Mouse (Mus musculus): ENCODE results near the gene Dapk2.

Dapk2 gene

DNA sequence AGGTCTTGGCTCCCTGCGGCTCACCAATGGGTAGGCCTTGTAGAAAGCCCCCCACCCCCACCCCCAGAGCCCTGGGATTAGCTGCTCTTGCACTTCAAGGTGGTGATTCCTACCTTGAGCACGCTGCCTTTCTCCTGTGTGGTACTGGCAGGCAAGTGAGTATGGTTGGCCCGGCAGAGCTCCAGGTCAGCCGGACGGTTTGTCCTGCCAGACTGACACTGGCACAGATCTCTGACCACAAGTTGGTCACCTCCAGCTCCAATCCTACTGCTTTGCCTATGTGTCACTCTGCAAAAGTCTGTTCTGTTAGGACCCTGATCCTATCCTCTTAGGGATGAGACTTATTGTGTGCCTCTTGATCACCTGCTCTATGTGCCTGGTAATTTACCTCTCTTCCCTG lies 26.5 kb downstream of the Dapk2 start:
- DNase-seq (ENCODE audit: low spot score in 2 of 2), result no peak

DNA sequence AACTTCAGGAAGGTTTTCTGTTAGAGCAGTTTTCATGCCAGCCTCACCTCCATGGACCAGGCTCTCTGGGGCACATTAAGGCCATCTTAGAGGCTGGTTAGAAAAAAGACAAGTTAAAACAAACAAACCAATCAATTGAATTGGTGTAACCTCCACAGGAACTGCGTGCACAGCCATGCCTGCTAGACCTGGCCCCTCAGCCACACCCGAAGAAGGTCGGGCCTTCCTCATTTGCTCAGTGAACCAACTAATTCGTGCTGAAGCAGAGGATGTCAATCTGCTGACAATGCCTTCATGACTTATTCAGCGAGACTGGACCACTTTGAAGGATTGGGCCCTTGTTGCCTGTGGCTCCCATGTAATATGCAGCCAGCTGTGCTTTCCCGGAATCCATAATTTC lies 28.4 kb downstream of the Dapk2 start:
- no peak for DNase-seq (ENCODE audit: low spot score in 2 of 2)

DNA sequence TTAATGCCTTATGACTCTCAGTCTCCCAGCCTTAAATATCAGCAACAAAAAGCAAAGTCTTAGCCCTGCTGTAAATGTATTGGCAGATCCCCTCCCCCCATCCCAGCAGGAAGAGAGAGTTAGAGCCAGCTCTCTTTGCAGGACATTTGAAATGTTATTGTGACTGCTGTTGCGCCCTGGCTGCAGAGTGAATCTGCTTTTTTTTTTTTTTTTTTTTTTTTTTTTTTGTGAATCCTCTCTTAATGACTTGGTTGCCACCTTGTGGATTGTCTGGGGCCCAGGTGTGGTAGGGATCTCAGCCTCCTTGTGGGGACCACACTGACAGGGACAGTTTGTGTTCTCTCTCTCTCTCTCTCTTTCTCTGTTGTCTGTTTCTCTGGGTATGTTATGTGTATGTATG lies 31.0 kb downstream of the Dapk2 start:
- no peak for DNase-seq (ENCODE audit: low spot score in 2 of 2)

DNA sequence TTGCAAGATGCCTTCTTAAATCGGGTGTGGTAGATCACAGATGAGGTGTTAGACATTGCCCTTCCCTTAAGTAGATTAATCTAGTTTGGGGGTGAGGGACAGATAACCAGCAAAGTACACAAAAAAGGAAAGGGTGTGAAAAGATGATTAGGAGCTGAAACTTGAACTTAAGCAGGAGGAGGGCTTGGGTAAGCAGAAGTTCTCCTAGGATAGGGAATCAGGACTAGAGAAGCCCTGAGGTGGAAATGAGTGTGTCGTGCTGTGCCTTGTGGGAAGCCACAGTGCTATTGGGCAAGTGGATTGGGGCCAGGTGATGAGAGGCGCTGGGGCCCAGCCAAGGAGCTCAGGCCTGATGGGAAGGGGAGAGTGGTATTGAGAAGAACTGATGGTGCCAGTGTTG lies 36.0 kb downstream of the Dapk2 start:
- DNase-seq (ENCODE audit: low spot score in 2 of 2), result no peak

DNA sequence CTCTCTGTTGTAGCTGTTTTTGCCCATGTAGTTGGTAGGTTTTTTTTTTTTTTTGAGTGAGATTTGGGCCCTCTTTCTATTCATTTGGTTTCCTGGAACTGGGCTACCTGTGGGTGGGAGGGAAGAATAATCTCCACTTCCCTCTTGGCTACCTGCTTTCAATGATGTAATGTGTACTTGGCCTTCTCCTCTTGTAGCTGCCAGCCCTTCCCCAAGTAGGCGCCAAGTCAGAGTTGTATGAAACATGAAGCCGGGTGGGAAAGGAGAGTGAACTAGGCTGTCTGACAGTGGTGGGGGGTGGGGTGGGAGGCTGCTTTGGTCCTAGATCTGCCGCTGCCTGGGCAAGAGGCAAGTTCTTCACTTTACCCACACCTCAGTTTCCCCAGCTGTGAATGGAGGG lies 38.5 kb downstream of the Dapk2 start:
- DNase-seq (ENCODE audit: low spot score in 2 of 2), result no peak

DNA sequence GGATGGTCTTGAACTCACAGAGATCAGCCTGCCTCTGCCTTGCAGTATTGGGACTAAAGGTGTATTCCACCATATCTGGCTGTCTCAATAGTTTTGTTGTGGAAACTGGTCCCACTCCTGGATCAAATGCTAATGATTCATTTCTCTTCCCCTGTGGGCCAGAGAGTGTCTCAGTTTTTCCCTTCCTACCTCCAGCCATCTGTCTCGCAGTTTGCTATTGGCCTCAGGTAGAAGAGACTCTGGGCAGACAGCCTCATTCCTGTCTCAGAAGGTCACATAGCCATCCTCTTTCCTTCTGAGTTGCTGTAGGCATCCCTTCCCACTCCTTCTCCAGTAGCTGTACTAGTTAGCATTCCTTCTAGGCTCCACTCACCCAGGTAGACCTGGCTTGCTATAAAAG lies 40.5 kb downstream of the Dapk2 start:
- DNase-seq (ENCODE audit: low spot score in 2 of 2), result no peak

DNA sequence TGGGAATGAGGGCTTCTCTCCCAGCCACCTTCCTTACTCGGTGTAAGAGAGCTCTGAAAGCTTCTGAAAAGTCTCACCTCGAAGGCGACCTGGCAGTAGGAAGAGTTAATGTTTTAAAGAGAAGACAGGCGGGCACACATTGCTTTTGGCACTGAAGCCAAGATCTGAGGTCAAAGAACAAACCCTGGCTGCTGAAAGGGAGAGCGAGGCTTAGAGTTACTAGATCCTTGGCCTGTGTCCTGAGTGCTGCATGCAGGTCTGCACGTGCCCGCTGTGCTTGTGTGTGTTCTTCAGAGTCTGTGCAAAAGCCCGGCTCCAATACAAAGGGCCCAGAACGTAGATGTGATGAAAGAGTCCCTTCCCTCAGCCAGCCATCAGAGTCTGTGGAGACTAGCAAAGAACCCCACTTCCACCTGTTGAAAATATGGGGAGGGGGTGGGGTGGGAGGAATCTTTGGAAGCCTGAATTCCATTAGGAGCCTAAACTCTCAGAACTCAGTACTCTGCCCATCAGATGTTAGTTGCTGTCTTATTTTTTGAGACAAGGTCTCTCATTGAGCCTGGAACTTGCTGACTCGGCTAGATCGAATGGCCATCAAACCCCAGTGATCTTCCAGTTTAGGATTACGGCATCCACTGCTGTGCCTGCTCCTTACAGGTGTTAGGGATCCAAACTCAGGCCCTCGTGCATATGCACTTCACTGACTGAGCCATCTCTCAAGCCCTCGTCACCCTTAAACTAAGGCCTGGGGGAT lies 41.8 kb downstream of the Dapk2 start:
- no peak for DNase-seq (ENCODE audit: low spot score in 2 of 2)

DNA sequence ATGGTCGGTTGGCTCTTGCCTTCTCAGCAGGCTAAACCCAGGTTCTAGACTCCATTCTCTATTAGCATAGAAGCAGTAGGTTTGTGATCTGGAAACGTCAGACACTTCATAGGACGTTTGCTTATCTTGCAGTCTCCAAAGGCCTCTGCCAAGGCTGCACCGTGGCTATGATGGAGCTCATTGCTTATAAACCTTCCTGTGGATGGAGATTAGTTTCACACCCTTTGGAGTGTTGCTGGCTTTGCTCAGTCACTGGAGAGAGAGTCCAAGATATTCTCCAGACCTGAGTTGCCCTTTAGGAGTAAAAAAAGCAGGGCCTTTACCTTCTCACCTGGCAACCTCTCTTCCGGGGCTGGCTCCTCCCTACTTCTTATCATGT lies 42.4 kb downstream of the Dapk2 start:
- no peak for DNase-seq (ENCODE audit: low spot score in 2 of 2)

DNA sequence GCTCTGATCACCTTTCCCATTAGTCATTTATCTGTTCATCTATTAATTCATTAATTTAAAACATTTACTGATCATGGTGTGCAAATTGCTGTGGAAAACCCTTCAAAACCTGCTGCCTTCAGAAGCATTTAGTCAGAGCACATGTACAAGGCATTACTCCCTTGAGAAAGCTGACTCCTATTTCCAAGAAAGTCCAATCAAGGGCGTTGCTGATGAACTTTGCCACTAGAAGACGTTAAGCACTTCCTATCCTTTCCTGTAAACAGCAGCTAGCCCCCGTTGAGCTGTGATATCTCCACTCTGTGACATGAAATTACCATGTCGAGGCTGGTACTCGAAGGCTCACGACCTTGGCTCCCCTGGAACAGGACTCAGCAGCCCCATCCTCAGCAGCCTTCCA lies 43.6 kb downstream of the Dapk2 start:
- no peak for DNase-seq (ENCODE audit: low spot score in 2 of 2)

DNA sequence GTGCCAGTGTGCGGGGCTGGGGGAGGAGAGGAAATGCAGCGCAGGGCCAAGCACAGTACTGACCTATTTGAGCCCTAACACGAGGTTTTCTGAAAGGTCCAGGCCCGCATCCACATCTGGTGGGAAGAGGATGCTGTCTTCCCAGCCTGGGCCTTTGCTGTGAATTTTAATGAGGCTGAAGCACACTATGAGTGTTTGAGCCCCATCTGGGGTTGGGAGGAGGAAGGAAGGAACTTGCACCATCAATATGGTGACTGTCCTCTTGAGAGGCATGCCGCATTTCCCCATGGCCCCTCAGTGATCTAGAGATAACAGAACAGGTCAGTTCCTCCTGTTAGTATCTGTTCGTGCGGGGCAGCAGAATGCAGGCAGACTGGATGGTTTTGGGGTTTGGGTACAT lies 44.4 kb downstream of the Dapk2 start:
- DNase-seq (ENCODE audit: low spot score in 2 of 2), result no peak

DNA sequence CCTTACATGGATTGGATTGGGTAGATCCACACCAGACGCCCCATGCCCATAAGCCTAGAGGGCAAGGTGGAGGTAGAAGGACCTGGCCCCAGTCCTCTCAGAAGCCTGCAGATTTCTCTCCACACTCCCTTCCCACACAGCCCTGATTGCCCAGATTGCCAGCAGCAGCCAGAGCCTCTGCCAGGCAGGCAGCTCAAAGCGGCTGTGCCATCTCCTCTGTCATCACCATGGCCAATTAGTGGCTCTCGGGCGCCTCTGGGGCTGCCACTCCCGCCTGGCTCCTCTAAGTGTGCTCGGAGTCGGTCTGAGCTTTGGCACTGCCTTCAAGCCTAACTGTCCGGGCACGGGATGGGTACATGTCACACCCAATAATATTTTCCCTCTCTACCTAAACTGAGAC lies 47.7 kb downstream of the Dapk2 start:
- no peak for DNase-seq (ENCODE audit: low spot score in 2 of 2)

DNA sequence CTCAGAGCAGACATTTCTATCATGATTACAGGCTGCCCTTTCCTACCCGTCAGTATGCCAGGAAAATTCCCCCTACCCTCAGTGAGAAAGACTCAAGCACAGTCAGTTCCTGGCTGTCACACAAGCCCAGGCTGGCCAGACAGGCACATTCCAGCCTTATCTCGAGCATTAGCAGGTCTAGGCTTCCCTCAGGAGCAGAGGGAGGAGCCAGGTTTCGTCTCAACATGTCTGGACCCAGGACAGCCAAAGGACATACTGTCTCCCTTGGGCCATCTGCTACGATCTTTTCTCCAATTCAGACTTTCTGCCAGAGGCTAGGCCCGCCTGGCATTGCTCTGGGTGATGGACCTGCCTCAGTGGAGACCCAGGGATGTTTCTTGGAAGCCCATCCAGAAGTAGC lies 48.8 kb downstream of the Dapk2 start:
- no peak for DNase-seq (ENCODE audit: low spot score in 2 of 2)

DNA sequence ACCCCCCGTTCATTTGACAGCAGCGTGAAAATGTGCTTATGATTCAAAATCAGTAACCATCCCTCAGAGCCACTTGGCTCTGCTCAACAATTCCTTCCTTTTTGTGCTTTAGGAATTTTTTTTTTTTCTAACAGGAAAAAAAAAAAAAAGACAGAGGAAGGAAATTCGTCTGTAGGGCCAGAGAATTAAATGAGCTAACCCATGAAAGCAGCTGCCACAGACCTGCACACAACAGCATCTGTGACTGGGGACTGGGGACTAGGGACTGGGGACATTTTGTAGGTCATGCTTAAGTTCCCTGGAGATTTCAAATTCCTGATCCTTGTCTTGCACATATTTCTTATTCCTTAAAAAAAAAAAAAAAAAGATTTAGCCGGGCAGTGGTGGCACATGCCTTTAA lies 53.4 kb downstream of the Dapk2 start:
- DNase-seq (ENCODE audit: low spot score in 2 of 2), result no peak

DNA sequence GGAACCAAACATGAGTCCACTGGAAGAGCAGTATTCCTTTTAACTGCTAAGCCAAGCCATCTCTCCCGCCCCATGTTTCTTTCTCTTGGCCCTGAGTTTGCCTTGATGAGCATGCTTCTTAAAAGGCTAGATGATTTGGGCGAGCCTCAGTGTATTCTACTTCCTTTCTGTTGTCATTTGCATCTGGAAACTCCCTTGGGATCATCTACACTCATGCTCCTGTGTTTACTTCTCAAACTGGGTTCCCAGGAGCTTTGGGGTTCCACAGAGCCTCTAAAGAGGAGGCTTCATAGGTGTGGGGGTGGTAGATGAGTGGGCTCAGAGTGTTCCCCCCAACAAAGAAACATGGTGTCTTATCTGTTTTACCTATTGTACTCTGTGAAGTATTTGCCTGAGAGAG lies 54.1 kb downstream of the Dapk2 start:
- no peak for DNase-seq (ENCODE audit: low spot score in 2 of 2)

DNA sequence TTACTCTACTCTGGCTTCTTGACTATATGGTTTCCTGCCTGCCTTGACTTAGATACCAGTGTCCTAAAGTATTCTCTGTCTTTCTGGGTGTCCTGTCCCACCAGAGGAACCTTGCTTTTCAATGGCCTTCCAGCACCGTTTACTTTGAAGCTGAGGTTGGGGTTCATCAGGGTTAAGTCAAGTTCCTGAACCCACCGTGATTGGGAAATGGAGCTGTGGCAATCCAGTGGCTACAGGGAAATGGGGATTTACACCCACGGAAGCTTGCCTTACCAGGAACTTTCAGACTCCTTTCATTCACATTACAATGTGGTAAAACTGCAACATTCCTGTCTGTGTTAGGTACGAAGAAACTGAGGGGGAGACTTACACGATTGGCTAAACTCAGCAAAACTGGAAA lies 54.8 kb downstream of the Dapk2 start:
- DNase-seq (ENCODE audit: low spot score in 2 of 2), result no peak

DNA sequence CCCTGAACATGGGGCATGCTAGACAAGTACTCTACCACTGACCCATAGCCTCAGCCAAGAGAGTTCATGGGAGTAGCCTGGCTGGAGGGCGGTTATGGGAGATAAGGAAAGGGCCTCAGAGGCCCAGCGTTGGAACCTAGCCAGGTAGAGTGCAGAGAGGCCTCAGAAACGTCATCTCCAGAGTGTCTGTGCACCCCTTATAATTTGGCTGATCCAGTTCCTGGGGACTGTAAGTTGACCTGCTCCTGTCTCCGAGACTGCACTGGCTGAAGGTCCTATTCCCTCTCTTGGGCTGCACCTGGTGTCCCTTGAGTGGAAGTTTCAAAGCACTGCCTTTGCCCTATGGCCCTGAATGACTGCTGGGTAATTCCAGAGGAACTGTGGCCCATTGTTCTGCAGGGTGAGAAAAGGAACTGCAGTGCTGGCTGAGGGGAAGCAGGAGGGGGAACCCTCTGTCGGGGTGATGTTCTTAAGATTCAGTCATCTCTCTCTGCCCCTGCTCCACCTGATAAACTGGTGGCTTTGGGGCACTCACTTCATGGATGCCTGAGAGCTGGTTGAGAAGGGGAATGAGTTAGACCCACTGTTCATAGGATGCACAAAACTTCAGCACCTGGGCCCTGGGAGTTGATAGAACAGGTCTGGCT lies 55.5 kb downstream of the Dapk2 start:
- DNase-seq (ENCODE audit: low spot score in 2 of 2), result no peak

DNA sequence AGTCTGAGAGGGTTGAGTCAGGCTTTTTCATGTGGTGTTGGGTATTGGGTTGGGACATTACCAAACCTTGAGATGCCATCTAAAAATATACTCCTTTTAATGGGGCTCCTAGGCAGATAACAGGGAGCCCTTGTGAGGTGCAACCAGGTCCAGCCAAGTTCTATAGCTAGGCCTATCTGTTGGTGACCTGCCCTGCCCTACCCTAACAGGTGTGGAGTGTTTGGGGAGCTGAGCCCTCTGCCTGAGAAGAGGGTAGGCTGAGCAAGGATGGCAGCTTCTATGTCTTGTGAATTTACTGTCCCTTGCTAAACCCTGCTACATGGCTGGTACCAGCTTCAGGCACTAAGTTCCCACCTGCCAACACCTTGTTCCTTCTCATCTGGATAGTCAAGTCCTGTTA lies 57.5 kb downstream of the Dapk2 start:
- no peak for DNase-seq (ENCODE audit: low spot score in 2 of 2)

DNA sequence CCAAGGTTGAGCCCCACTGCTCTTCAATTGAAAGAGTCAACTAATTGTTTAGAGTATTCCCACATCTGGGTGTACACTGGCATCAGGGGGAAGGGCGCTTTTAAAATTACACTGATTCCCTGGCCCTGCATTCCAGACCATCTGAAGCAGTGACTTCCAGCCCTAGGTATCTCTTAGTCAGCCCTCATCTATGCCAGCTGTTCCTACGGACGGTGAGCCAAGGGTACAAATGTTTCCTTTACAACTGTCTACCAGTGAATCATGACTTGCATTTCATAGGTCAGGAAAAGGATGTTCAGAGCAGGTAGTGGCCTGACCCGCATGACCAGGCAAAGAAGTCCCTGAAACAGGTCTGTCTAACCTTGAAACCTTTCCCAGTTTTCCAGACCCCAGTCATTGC lies 59.9 kb downstream of the Dapk2 start:
- no peak for DNase-seq (ENCODE audit: low spot score in 2 of 2)

DNA sequence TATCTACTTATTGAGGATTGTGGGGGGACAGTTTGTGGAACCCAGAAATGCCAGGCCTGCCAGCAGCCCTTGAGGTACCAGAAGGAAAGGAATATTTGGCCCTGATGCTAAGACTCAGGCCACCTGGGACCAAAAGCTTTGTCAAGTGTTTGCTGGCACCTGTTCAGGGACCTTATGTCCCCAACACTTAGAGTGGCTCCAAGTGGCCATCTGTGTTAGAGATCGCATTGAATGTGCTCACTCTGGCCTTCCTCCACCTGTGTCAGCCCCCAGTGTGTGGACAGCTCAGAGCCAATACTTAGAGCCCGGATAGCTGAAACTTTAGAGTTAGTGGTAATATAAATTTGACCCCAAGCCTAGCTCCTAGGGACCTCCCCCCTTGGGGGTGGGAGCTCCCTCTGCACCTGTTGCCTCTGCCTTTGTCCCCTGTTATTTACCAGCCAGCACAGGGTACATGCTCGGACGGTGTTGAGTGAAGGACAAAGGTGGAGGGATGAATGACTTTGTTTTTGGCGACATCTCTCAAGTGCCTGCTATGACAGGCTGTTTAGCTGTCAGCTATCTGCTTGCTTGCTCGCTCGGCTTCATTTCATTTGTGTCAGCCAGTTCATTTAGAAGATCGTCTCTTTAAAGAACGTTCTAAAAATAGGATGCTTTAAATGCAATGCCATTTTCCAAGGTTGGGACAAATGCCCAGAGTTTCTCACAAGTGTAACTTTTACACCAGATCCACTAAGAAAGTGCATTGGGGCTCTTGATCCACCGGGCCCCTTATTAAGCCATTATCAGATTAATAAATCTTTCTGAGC lies 61.1 kb downstream of the Dapk2 start:
- no peak for DNase-seq (ENCODE audit: low spot score in 2 of 2)

DNA sequence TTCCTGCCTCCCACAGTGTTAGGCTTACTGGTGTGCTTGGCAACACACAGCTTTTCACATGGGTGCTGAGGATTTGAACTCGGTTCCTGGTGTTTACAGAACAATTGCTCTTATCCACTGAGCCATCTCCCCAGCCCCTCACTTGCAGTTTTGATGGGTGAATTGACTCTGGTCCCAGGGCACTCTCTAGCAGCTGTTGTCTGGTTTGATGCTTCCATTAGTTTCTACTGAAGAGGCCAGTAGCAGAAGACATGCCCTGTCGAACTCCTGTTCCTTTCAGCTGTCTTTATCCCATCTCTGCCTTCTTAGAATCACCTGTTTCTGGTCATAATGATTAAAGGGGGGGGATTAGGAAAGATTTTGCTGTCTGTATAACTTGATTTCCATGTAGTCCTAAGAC lies 65.8 kb downstream of the Dapk2 start:
- DNase-seq (ENCODE audit: low spot score in 2 of 2), result no peak

DNA sequence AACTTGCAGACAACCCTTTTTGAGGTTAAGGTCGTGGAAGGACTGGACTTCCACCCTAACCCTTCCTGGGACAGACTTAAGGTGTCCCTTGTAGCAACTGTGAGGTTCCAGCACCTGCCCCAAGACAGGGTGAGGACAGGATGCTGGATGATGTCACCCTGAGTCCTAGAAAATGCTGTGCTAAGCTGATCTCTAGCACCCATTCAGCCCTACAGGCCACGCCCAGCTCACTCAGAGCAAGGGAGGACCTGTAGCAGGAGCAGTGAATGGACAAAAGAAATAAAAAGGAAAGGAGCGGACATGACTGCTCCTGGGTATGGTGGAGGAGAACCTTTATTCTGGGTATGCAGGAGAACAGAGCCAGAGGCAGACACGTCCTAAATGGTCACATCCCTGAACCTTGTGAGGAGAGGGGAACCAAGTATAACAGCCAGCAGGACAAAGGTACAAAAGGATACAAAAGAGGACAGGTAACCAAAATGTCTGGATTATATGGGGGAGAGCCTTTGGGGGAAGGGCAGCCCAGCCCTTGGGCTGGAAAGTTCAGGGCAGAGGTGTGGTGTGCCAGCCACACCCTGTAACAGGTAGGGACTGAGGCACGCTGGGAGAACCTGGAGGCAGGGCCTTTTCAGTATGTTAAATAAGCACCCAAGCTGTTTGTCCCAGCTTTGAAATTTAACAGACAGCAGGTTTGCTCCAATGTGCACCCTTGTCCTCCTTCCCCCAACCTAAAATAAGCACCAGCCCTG lies 67.9 kb downstream of the Dapk2 start:
- DNase-seq (ENCODE audit: low spot score in 2 of 2), result no peak

DNA sequence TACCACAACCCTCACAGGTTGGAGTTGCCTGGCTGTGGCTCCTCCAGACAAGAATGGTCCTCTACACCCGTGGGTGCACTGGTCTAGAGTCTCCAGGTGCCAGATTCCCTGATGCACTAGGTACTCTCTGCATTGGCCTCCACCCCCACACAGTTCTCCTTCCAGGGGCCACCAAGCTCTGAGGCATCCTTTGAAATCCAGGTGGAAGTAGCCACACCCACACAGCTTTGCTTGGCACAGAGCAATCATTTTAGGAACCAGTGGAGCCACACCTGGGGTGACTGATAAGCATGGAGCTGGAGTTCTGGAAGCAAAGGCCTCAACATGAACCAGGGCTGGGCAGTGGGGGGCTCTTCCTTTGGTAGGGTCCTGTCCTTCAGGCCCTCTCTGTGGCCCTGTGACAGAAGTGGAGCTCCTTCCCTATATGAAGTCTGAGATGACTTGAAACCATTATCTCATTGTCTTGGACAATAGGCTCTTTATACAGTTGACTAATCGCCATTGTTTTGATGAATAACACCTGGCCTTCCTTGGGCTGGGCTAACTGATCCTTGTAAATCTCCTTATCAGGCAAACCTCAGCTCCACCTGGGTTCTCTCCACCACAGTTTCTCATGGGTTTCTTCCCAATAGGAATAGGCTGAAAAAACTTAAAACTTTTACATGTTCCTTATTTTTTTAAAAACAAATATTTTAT lies 70.6 kb downstream of the Dapk2 start:
- no peak for DNase-seq (ENCODE audit: low spot score in 2 of 2)
